Mouse (Mus musculus): Measurements from ENCODE around the gene Pnlip.

DNA sequence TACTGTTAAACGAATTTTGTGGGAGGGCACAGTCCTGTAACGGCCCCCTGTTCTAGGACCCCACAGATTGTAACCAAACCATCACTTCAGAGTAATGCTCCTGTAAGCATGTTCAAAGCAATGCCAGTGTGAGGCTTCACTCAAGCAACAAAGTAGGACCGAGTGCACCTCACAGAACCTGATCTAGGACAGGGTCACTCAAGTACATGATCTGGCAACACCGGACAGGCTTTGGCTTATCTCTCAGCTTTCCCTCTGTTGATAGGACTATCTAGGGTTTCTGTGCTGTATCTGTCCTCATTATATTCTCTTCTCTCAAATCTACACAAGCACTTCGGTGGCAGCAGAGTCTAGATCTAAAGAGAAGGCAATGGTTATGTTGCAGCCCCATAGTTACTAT, 74.3 kb downstream of the Pnlip start:
- TF ChIP-seq CTCF (IDR thresholded peaks at IDR 0.05; ENCODE audit: borderline replicate concordance, extremely low read depth, insufficient read depth, insufficient read length) (no peak), POLR2A (IDR thresholded peaks at IDR 0.05; ENCODE audit: borderline replicate concordance, extremely low read depth, insufficient read depth, insufficient read length, poor library complexity, severe bottlenecking) (no peak)

Measured in brain, embryonic 14.5 days (tissue).